Mouse (Mus musculus) E14TG2a.4 (cell line): ENCODE results near the gene Bmper.

Experiments
- CTCF ChIP-seq: conservative IDR thresholded peaks from 2 replicates; pipeline ENCODE4 v1.5.1; 2014; ENCODE audit warnings: low read length
- POU5F1 ChIP-seq: IDR thresholded peaks from 2 replicates; pipeline ENCODE4 v1.6.1; 2014; ENCODE audit warnings: low read length, borderline replicate concordance

- TF ChIP-seq CTCF (no peak), POU5F1 (no peak)
Measured at GRCm38 (mm10) chr9:23397876-23398275, 175.0 kb downstream of the Bmper start.
